Mouse (Mus musculus): ENCODE data around the gene Tgfbr3. TPM values are rescaled to one million over a fixed set of nuclear protein-coding genes. Genes with fewer than 3 reads are reported as not detected.

The Tgfbr3 gene
- polyA plus RNA-seq, 1 experiment, result 6.8 TPM

GRCm38 (mm10) chr5:107121086-107121485, 168.3 kb downstream of the Tgfbr3 start:
- no peak for DNase-seq (ENCODE audit: extremely low spot score in 1 of 2, low spot score in 1 of 2)

DNA sequence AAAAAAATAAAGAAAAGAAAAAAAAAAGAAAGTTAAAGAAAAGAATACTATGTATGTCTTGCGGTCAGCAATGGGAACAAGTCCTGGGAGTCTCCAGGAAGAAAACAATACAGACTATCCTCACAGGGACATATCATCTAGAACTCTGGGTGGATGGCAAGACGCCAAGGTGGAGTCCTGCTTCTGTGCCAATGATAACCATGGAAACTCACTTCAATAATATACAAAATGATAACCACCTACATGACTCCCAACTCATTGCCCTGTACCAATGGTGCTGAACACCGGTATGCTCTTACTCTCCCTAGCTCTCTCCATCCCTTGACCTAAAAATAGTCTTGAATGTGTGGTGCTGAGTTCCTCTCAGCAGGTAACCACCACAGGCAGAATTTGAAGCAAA, 168.8 kb downstream of the Tgfbr3 start:
- DNase-seq (ENCODE audit: extremely low spot score in 1 of 2, low spot score in 1 of 2), result no peak

GRCm38 (mm10) chr5:107119896-107120295, 169.5 kb downstream of the Tgfbr3 start:
- peak in 1 of 2 experiments; percentile 5 for DNase-seq (ENCODE audit: extremely low spot score in 1 of 2, low spot score in 1 of 2)

DNA sequence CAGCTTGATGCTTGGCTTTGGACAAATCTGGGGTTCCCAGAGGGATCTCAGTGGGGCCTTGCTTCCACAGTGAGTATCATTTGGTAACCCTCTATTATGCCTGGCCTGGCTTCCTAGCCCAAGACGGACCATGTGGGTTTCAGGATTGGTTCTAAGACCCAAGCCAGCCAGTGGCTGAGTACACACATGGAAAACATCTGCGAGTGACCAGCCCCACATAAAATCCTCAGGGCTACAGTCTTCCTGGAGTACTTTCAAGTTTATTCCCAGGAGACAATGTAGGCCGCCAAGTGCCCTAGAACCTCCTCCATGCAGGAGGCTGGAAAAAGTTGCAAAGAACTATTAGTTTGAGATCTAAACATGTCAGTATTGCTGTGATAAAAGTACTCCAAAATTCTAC, 172.6 kb downstream of the Tgfbr3 start:
- DNase-seq (ENCODE audit: extremely low spot score in 1 of 2, low spot score in 1 of 2), result no peak

- DNase-seq (ENCODE audit: extremely low spot score in 1 of 2, low spot score in 1 of 2), result no peak
Measured at GRCm38 (mm10) chr5:107112656-107113275, 176.7 kb downstream of the Tgfbr3 start.

- DNase-seq (ENCODE audit: extremely low spot score in 1 of 2, low spot score in 1 of 2), result no peak
Measured at GRCm38 (mm10) chr5:107111802-107112201, 177.6 kb downstream of the Tgfbr3 start.

- peak; percentile 12 to 75 for DNase-seq (ENCODE audit: extremely low spot score in 1 of 2, low spot score in 1 of 2)
Measured at GRCm38 (mm10) chr5:107110880-107111520, 178.4 kb downstream of the Tgfbr3 start.

DNA sequence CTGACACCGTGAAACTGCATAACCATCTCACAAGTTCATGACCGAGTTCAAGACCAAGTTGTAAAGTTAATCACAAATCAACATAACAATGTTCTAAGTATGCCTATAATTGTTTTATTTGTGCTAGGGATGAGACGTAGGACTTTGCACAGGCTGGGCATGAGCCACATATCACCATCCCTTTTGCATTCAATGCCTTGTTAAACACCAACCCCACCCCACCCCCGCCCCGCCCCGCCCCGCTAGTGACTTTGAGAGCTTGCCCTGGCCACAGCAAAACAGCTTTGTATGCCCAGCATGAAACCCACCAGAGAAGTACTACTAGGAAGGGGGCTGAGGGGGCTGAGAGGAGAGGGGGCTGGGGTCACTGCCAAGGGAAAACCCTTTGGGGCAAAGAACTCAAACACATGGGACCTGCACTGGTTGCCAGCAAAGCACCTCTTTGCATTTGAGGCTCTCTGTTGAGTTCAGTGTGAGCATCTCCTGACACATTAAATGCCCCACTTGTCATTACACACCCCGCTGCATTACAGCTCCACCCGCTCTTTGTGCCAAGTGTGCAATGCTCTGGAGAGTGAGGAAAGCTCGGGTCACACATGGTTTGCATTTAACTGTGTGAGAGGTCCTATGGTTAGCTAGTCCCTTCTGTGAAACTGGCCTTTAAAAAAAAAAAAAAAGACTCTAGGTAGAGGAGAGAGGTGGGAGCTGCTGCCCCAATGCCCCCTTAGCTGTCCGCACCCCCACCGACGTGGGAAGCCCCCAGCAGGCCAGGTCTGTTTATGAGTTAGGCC, 179.1 kb downstream of the Tgfbr3 start:
- no peak for DNase-seq (ENCODE audit: extremely low spot score in 1 of 2, low spot score in 1 of 2)

DNA sequence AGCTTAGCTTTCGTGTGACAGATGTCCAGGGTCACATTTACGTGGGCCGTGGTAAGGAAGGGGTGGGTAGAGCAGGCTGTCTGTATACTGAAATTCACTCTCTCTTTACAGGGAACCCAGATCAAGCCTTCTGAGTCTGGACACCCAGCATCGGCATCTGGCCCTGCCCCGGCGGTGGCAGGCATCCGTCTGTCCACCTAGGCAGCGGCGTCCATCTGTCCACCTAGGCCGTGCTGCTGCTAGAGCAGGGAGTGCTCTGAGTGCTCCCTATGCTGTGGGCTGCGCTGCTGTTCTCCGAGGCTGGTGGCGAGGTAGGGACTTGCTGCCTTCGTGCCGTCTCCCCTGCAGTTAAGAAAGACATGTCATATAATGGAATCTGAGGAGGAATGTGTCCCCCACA, 180.0 kb downstream of the Tgfbr3 start:
- DNase-seq (ENCODE audit: extremely low spot score in 1 of 2, low spot score in 1 of 2), result no peak

DNA sequence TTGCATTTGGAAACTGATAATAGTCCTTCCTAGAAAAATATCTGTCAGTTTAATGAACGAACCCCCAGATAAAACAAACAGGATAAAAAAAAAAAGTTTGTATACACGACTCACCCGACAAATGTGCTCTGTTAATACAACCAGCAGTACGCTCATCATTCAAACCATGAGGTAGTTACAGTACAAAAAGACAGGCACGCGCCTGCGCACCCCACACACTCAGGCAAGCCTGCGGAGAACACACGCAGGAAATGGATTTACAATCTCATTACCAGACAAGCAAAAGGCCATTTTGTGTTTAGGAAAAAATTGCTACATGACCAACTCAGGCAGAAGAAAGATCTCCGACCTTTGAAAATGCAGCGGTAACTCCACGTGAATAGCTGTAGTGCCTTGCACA, 182.6 kb downstream of the Tgfbr3 start:
- no peak for DNase-seq (ENCODE audit: extremely low spot score in 1 of 2, low spot score in 1 of 2)

- no peak for DNase-seq (ENCODE audit: extremely low spot score in 1 of 2, low spot score in 1 of 2)
Measured at GRCm38 (mm10) chr5:107106139-107106538, 183.3 kb downstream of the Tgfbr3 start.

DNA sequence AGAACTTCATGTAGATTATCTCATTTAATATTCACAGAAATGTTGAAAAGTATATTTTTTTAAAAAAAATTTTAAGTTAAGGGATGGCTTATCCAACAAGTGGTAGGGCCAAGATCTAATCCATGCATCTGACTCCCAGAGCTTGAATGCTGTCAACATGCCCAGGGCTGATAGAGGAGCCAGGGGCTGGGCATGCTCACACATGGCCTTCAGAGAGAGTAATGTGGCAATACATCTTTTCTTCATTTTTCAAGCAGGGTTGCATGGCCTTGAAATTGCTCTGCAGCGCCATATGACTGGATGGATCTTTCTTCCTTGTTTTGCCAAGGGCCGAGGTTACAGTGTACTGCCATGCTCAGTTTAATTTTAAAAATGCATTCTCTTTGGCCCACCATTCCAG, 185.8 kb downstream of the Tgfbr3 start:
- no peak for DNase-seq (ENCODE audit: extremely low spot score in 1 of 2, low spot score in 1 of 2)

DNA sequence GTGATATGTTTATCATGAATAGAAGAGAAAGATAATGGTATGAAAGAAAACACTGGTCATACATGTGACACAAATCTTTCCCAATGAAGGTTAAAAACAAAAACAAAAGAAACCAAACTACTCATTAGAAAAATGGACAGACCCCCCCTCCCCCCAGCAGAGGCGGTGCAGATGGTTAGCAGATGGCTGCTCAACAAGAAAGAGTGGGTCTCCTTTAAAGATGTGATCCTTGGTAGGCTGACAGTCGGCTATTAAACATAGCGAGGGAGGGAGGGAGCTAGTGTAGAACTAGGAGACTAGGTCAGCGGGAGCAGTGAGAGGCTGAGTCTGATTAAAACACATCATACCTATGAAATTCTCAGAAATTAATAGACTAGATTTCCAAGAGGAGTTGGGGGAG, 186.5 kb downstream of the Tgfbr3 start:
- DNase-seq (ENCODE audit: extremely low spot score in 1 of 2, low spot score in 1 of 2), result no peak

- DNase-seq (ENCODE audit: extremely low spot score in 1 of 2, low spot score in 1 of 2), result no peak
Measured at GRCm38 (mm10) chr5:107101684-107102083, 187.7 kb downstream of the Tgfbr3 start.

GRCm38 (mm10) chr5:107101135-107101534, 188.3 kb downstream of the Tgfbr3 start:
- no peak for DNase-seq (ENCODE audit: extremely low spot score in 1 of 2, low spot score in 1 of 2)

- no peak for DNase-seq (ENCODE audit: extremely low spot score in 1 of 2, low spot score in 1 of 2)
Measured at GRCm38 (mm10) chr5:107099634-107100033, 189.8 kb downstream of the Tgfbr3 start.

- no peak for DNase-seq (ENCODE audit: extremely low spot score in 1 of 2, low spot score in 1 of 2)
Measured at GRCm38 (mm10) chr5:107099076-107099475, 190.4 kb downstream of the Tgfbr3 start.

DNA sequence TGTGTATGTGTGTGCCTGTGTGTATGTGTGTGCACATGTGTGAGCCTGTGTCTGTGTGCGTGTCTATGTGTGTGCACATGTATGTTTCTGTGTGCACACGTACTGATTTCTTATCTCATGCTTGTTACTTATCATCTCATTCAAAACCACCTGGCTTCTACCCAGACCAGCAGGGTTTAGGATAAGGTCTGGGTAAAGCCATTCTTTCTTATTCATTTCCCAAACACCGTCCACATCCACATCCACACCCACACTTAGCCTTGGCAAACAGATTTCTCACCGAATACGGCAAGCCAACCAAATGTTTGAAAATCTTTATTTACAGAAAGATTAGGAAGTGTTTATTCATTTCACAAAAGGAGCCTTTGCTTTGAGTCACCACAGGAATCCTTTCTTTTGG, 191.4 kb downstream of the Tgfbr3 start:
- no peak for DNase-seq (ENCODE audit: extremely low spot score in 1 of 2, low spot score in 1 of 2)

- no peak for DNase-seq (ENCODE audit: extremely low spot score in 1 of 2, low spot score in 1 of 2)
Measured at GRCm38 (mm10) chr5:107097314-107097713, 192.1 kb downstream of the Tgfbr3 start.

GRCm38 (mm10) chr5:107094233-107094632, 195.2 kb downstream of the Tgfbr3 start:
- no peak for DNase-seq (ENCODE audit: extremely low spot score in 1 of 2, low spot score in 1 of 2)

DNA sequence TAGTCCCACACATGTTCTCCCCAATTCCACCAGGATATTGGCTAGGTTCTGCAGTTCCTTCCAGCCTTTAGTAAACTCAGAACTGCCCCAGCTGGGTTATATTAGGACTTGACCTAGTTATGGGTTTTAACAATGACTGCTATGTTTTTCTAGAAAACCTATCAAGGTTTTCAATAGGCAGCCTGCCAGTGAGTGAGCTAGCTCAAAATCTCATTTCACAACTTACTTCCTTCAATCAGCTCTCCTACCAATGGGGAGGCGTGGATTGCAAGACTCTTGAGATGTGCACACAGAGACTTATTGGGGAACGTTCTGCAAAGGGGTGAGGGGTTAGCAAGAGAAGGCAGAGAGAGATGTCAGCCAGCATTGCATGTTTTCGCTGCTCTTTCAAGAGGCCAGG, 196.2 kb downstream of the Tgfbr3 start:
- DNase-seq (ENCODE audit: extremely low spot score in 1 of 2, low spot score in 1 of 2), result no peak

- DNase-seq (ENCODE audit: extremely low spot score in 1 of 2, low spot score in 1 of 2), result peak in 1 of 2 experiments; percentile 38
Measured at GRCm38 (mm10) chr5:107092137-107092536, 197.3 kb downstream of the Tgfbr3 start.

Data from frontal cortex, adult 2 months (tissue).